Mouse (Mus musculus): ENCODE measurements at regions not wholly inside any gene's neighbourhood (a gene's known extent, or its start where the extent isn't known, plus 50 kb on each side); places are given as distances from the start of the nearest gene placed in this dataset.
A peak's percentile ranks its signal among the peaks of the same experiment; 100 is the strongest.

- TF ChIP-seq CTCF (conservative IDR thresholded peaks at IDR 0.05; ENCODE audit: insufficient read depth, insufficient read length, low read depth, low read length) (no peak), POLR2A (IDR thresholded peaks at IDR 0.05; ENCODE audit: low read depth, low read length) (no peak)
- no peak overlapping the region for H3K4me3 ChIP-seq (ENCODE audit: insufficient read depth, low read depth, low read length)
- WGBS = 76% methylated on average over 5 of the region's 5 CpGs
- no peaks in the 10 kb centered on the region for H3K4me1 ChIP-seq (ENCODE audit: control insufficient read depth, insufficient read depth, low read length)
- H3K36me3 ChIP-seq (ENCODE audit: control insufficient read depth, insufficient read depth, low read length) = no peaks in the 10 kb centered on the region
- no peak for DNase-seq
- H3K27me3 ChIP-seq (replicated peaks; ENCODE audit: control insufficient read depth, insufficient read depth, low read length) = no peaks in the 10 kb centered on the region; the same call in 1 of the 2 replicates
- H3K27ac ChIP-seq (ENCODE audit: insufficient read depth, low read depth, low read length) = no peak overlapping the region
Measured at GRCm38 (mm10) chr9:59157663-59158062, 121.4 kb upstream of the Neo1 start.

- TF ChIP-seq POLR2A (IDR thresholded peaks at IDR 0.05; ENCODE audit: low read depth, low read length) (no peak), CTCF (conservative IDR thresholded peaks at IDR 0.05; ENCODE audit: insufficient read depth, insufficient read length, low read depth, low read length) (no peak)
- no peaks in the 10 kb centered on the region; the same call in 1 of the 2 replicates for H3K27me3 ChIP-seq (replicated peaks; ENCODE audit: control insufficient read depth, insufficient read depth, low read length)
- H3K4me3 ChIP-seq (ENCODE audit: insufficient read depth, low read depth, low read length) = no peak overlapping the region
- H3K4me1 ChIP-seq (ENCODE audit: control insufficient read depth, insufficient read depth, low read length) = no peaks in the 10 kb centered on the region
- H3K27ac ChIP-seq (ENCODE audit: insufficient read depth, low read depth, low read length) = no peak overlapping the region
- DNase-seq = no peak
- 53% methylated on average over 3 of the region's 3 CpGs for WGBS
- no peaks in the 10 kb centered on the region for H3K36me3 ChIP-seq (ENCODE audit: control insufficient read depth, insufficient read depth, low read length)
Measured at GRCm38 (mm10) chr9:59153945-59154344, 117.7 kb upstream of the Neo1 start.

DNA sequence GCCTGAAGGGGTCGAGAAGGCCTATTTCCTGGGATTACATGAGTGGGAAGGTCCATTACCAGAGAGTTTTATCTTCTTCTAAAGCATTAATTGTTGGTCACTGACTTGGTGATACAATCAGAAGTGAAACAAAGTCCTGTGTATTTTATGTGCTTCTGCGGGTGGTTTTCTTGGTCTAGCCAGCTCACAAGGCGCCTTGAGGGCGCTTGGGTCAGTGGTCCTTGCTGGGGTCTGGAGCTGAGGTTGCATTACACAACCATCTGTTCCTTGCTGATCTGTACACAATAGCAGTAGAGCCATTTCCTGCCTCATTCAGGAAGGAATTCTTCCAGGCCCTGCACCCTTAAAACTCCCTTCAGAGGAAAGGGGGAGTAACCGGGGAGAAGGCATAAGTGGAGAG, 116.9 kb upstream of the Neo1 start:
- Histone ChIP-seq H3K36me3 (ENCODE audit: control insufficient read depth, insufficient read depth, low read length) (no peaks in the 10 kb centered on the region), H3K27me3 (replicated peaks; ENCODE audit: control insufficient read depth, insufficient read depth, low read length) (no peaks in the 10 kb centered on the region; the same call in 1 of the 2 replicates), H3K27ac (ENCODE audit: insufficient read depth, low read depth, low read length) (no peak overlapping the region), H3K4me3 (ENCODE audit: insufficient read depth, low read depth, low read length) (no peak overlapping the region), H3K4me1 (ENCODE audit: control insufficient read depth, insufficient read depth, low read length) (no peaks in the 10 kb centered on the region)
- TF ChIP-seq POLR2A (IDR thresholded peaks at IDR 0.05; ENCODE audit: low read depth, low read length) (no peak), CTCF (conservative IDR thresholded peaks at IDR 0.05; ENCODE audit: insufficient read depth, insufficient read length, low read depth, low read length) (no peak)
- no peak for DNase-seq
- WGBS = 44% methylated on average over 5 of the region's 5 CpGs

DNA sequence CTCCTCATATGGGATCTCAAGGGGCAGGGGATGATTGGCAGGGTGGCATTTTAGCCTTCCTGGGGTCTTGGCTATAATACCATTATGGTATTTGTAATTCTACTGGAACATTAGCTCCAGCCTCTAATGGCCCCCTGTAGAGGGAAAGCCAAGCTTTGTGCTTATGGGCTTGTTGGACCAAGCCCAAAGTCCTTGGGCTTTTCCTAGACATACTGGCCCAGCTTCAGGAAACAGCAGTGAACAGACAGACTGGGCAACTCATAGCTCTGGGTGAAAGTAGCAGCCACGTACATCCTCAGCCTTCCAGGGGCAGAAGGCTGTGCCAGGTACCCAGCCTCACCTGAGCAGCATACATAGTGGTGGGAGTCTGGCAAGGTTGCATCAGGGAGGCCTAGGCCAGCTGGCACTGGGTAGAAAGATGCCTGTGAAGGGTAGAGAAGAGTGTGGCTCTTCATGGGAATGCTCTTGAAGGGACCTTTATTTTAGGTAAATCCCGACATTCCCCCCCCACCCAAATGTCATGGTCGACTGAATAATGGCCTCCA, 108.1 kb upstream of the Neo1 start:
- DNase-seq = no peak
- Histone ChIP-seq H3K4me1 (ENCODE audit: control insufficient read depth, insufficient read depth, low read length) (no peaks in the 10 kb centered on the region; the same call in 1 of the 2 replicates), H3K4me3 (ENCODE audit: insufficient read depth, low read depth, low read length) (no peak overlapping the region), H3K27ac (ENCODE audit: insufficient read depth, low read depth, low read length) (no peak overlapping the region), H3K36me3 (ENCODE audit: control insufficient read depth, insufficient read depth, low read length) (no peaks in the 10 kb centered on the region), H3K27me3 (replicated peaks; ENCODE audit: control insufficient read depth, insufficient read depth, low read length) (no peaks in the 10 kb centered on the region)
- WGBS = 63% methylated on average over 3 of the region's 3 CpGs
- TF ChIP-seq CTCF (conservative IDR thresholded peaks at IDR 0.05; ENCODE audit: insufficient read depth, insufficient read length, low read depth, low read length) (no peak), POLR2A (IDR thresholded peaks at IDR 0.05; ENCODE audit: low read depth, low read length) (no peak)

- Histone ChIP-seq H3K27me3 (replicated peaks; ENCODE audit: control insufficient read depth, insufficient read depth, low read length) (no peaks in the 10 kb centered on the region), H3K4me1 (ENCODE audit: control insufficient read depth, insufficient read depth, low read length) (no peaks in the 10 kb centered on the region; the same call in 1 of the 2 replicates), H3K4me3 (ENCODE audit: insufficient read depth, low read depth, low read length) (no peak overlapping the region), H3K36me3 (ENCODE audit: control insufficient read depth, insufficient read depth, low read length) (no peaks in the 10 kb centered on the region), H3K27ac (ENCODE audit: insufficient read depth, low read depth, low read length) (no peak overlapping the region)
- 81% methylated on average over 4 of the region's 4 CpGs for WGBS
- DNase-seq = no peak
- no peak for TF ChIP-seq POLR2A (IDR thresholded peaks at IDR 0.05; ENCODE audit: low read depth, low read length)
- no peak for TF ChIP-seq CTCF (conservative IDR thresholded peaks at IDR 0.05; ENCODE audit: insufficient read depth, insufficient read length, low read depth, low read length)
Measured at GRCm38 (mm10) chr9:59143610-59144009, 107.4 kb upstream of the Neo1 start.

DNA sequence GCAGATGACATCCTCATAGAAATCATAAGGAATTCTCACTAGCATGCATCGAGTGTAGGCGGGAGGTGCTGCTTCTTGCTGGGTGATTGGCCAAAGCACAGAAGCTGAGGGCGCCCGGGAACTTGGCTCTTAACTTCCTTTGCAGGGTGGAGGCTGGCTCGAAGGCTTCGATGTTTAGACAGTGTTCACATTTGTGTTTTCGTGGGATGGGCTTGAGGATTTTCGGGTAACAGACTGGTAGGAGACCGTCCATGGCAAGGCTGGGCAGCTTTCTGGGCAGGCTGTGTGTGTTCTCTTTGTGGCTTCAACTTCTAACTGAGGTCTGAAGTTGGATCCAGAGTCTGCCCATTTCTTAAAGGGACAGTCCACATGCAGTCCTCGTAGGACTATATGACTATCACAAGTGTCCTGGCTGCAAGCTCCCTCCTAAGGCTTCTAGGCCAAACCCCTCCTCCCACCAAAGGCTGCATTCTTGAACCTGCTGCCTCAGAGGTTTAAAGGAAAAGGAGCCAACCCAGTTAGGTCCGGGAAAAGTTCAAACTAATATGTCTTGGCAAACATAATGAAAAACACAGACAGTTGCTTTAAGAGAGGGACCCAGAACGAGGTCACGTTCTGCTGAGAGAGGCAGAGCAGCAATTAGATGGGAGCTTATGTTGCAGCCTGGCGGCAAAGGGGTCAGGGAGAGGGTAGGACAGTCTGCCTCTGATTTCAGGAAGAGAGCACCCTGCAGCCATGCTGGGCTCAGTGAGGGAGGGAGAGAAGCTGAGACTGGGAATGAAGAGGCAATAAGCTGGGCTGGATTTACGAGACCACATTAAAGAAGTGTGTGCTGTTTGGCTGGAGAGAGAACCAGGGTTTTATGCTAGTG, 98.2 kb upstream of the Neo1 start:
- peak; percentile 48 for DNase-seq
- WGBS = 16% methylated on average over 15 of the region's 15 CpGs
- no peaks in the 10 kb centered on the region for H3K36me3 ChIP-seq (ENCODE audit: control insufficient read depth, insufficient read depth, low read length)

DNA sequence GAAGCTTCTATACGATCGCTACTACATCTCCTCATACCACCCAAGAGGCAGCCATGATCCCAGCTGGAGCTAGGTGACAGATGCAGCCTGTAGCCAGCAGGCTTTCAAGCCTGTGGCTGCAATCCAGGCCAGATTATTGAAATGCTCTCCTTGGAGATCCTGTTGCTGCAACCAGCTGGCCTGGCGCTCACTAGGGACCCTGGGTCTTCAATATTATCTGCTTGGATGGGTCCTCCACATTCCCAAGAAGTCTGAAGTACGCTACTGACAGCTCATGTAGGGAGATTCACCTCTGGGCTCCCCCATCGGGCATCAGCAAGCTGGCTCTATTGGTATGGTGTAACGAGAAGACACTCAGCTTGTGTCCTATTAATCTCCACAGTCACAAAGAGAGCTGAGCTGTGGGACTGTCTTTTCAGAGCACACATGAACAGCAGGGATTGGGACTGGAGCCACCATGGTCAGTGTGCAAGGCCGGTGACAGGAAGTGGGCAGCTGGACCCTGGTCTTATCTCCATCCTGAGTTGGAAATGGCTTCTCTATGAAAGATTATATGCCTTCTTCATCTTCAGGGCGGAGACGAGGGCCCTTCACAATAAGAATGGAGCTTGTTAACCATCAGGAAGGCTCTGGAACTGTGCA, 93.6 kb upstream of the Neo1 start:
- WGBS = 89% methylated on average over 9 of the region's 9 CpGs
- Histone ChIP-seq H3K27me3 (replicated peaks; ENCODE audit: control insufficient read depth, insufficient read depth, low read length) (no peaks in the 10 kb centered on the region; the same call in 1 of the 2 replicates), H3K4me1 (ENCODE audit: control insufficient read depth, insufficient read depth, low read length) (0 out of 2 replicates have a peak, but pooled peaks cover 5% of the 10 kb centered on the region), H3K27ac (ENCODE audit: insufficient read depth, low read depth, low read length) (no peak overlapping the region), H3K4me3 (ENCODE audit: insufficient read depth, low read depth, low read length) (no peak overlapping the region), H3K36me3 (ENCODE audit: control insufficient read depth, insufficient read depth, low read length) (no peaks in the 10 kb centered on the region)
- no peak for DNase-seq
- TF ChIP-seq CTCF (conservative IDR thresholded peaks at IDR 0.05; ENCODE audit: insufficient read depth, insufficient read length, low read depth, low read length) = no peak
- TF ChIP-seq POLR2A (IDR thresholded peaks at IDR 0.05; ENCODE audit: low read depth, low read length) = no peak

More for the DNA sequence above, 98.2 kb upstream of the Neo1 start:
- Histone ChIP-seq H3K27ac (ENCODE audit: insufficient read depth, low read depth, low read length) (no peak overlapping the region), H3K4me1 (ENCODE audit: control insufficient read depth, insufficient read depth, low read length) (0 out of 2 replicates have a peak, but pooled peaks cover 5% of the 10 kb centered on the region), H3K27me3 (replicated peaks; ENCODE audit: control insufficient read depth, insufficient read depth, low read length) (no peaks in the 10 kb centered on the region), H3K4me3 (ENCODE audit: insufficient read depth, low read depth, low read length) (peak overlapping the region; percentile 39; the same call in 1 of the 2 replicates)
- no peak for TF ChIP-seq CTCF (conservative IDR thresholded peaks at IDR 0.05; ENCODE audit: insufficient read depth, insufficient read length, low read depth, low read length)
- TF ChIP-seq POLR2A (IDR thresholded peaks at IDR 0.05; ENCODE audit: low read depth, low read length) = no peak

Measured in kidney, adult 2 months (tissue).